ENCODE assay signal across 10 mouse cellular contexts in genomic region chr7:68030846-68031245, GRCm38 (mm10).
A peak's percentile ranks its signal among the peaks of the same experiment; 100 is the strongest.
DNase-seq lines count a peak whose midpoint lies in the region; ATAC-seq and TF ChIP-seq lines count a peak whose summit lies in the region.
"Had no signal": no experiment of that assay in that cellular context is flagged by ENCODE, and none has a peak within 500 bp of the region (broad histone marks: within the 10 kb centered on the region; RNA-seq: fewer than 3 reads in every experiment).

No protein-coding gene starts in this region.

- H3K9ac ChIP-seq in heart, embryonic 16.5 days (ENCODE audit: low read length): no peak overlapping the region
- H3K9ac ChIP-seq: embryonic facial prominence, embryonic 13.5 days had no signal

- H3K4me1 ChIP-seq in heart, embryonic 16.5 days (ENCODE audit: control insufficient read depth, insufficient read depth, low read length): peaks cover 29% of the 10 kb centered on the region

- no peaks in the 10 kb centered on the region for H3K36me3 ChIP-seq in heart, embryonic 16.5 days (ENCODE audit: control insufficient read depth, insufficient read depth)
- H3K36me3 ChIP-seq: embryonic facial prominence, embryonic 13.5 days had no signal

- H3K4me3 ChIP-seq in heart, embryonic 16.5 days (ENCODE audit: low read length): no peak overlapping the region
- H3K4me3 ChIP-seq: embryonic facial prominence, embryonic 13.5 days had no signal

- H3K9me3 ChIP-seq in heart, embryonic 16.5 days (replicated peaks; ENCODE audit: control insufficient read depth, low read length): no peaks in the 10 kb centered on the region
- H3K9me3 ChIP-seq: embryonic facial prominence, embryonic 13.5 days had no signal

- peak overlapping the region; percentile 30; the same call in 1 of the 2 replicates for H3K27ac ChIP-seq in heart, embryonic 16.5 days (ENCODE audit: low read length)
- H3K27ac ChIP-seq: embryonic facial prominence, embryonic 13.5 days had no signal

- no peak for DNase-seq in heart, postnatal 36 days
- DNase-seq in brain, embryonic 14.5 days (ENCODE audit: low read depth): peak; percentile 46
- peak; percentile 85 for DNase-seq in cerebellum, adult 9-11 months
- DNase-seq in mesoderm, embryonic 11.5 days (ENCODE audit: low read depth, low spot score): peak; percentile 17
- no peak for DNase-seq in frontal cortex, postnatal 10 days (ENCODE audit: low spot score in 2 of 2)
- no peak for DNase-seq in left cerebral cortex, adult 8-10 months (ENCODE audit: low spot score in 2 of 2)
- DNase-seq: right cerebral cortex, postnatal 14 days had no signal

- intact Hi-C loops in heart, postnatal 36 days (cut with DNase I): no loop called here

- no peak for TF ChIP-seq CTCF in brain, embryonic 14.5 days (IDR thresholded peaks at IDR 0.05; ENCODE audit: borderline replicate concordance, extremely low read depth, insufficient read depth, insufficient read length)

- no peak for ATAC-seq in heart, embryonic 16.5 days (replicated peaks; ENCODE audit: extremely low read depth, insufficient read depth, low FRiP score)
- ATAC-seq: intestine, postnatal 0 days had no signal

- TF ChIP-seq POLR2A in brain, embryonic 14.5 days (IDR thresholded peaks at IDR 0.05; ENCODE audit: borderline replicate concordance, extremely low read depth, insufficient read depth, insufficient read length, poor library complexity, severe bottlenecking): no peak

- 33% methylated on average over 9 of the region's 9 CpGs for WGBS in heart, embryonic 16.5 days

- H3K4me2 ChIP-seq in heart, embryonic 16.5 days (ENCODE audit: low read depth, low read length): peak overlapping the region; percentile 2; the same call in 1 of the 2 replicates
- H3K4me2 ChIP-seq: embryonic facial prominence, embryonic 13.5 days had no signal

- H3K27me3 ChIP-seq in heart, embryonic 16.5 days (ENCODE audit: control insufficient read depth, insufficient read depth, low read length): no peaks in the 10 kb centered on the region
- H3K27me3 ChIP-seq: embryonic facial prominence, embryonic 13.5 days had no signal

Comparison
In these comparisons a context has a peak if more than half of its experiments do, and no peak if none do; other contexts are left out.
1. DNase-seq: peak in brain, embryonic 14.5 days (single experiment), cerebellum, adult 9-11 months (single experiment) and mesoderm, embryonic 11.5 days (single experiment); none in heart, postnatal 36 days (0 of 2), frontal cortex, postnatal 10 days (0 of 2) and left cerebral cortex, adult 8-10 months (0 of 2).